Mouse (Mus musculus) stomach, postnatal 0 days (tissue): ENCODE results near the gene Gstp3. TPM values are rescaled to one million over a fixed set of nuclear protein-coding genes. Genes with fewer than 3 reads are reported as not detected.

Source experiments
- ATAC-seq: fragments of 200-750 bp; cut with Nextera tagmentation; 2 replicates; pipeline ENCODE4 v1.8.0; 2017; ENCODE audit not compliant: low FRiP score, low TSS enrichment
- DNase-seq: peaks from one replicate; pipeline ENCODE4 v3.0.0-alpha.2; 2016; ENCODE audit warnings: low spot score
- H3K27ac ChIP-seq: fragments of 300-500 bp; sonication (generic); replicated peaks from 2 replicates; pipeline ENCODE4 v1.5.1; 2014; ENCODE audit warnings: mild to moderate bottlenecking, control low read depth
- H3K27me3 ChIP-seq: fragments of 300-500 bp; sonication (generic); 2 replicates; pipeline ENCODE4 v1.6.1; 2014; ENCODE audit warnings: low read length; ENCODE audit not compliant: control insufficient read depth, insufficient read depth
- H3K36me3 ChIP-seq: fragments of 300-500 bp; sonication (generic); 2 replicates; pipeline ENCODE4 v1.6.1; 2014; ENCODE audit warnings: low read length, mixed read lengths; ENCODE audit not compliant: control insufficient read depth, insufficient read depth
- H3K4me1 ChIP-seq: fragments of 300-500 bp; sonication (generic); replicated peaks from 2 replicates; pipeline ENCODE4 v1.6.1; 2014; ENCODE audit warnings: antibody characterized with exemption; ENCODE audit not compliant: control insufficient read depth, insufficient read depth
- H3K4me2 ChIP-seq: fragments of 300-500 bp; sonication (generic); replicated peaks from 2 replicates; pipeline ENCODE4 v1.6.1; 2014; ENCODE audit warnings: low read depth, mild to moderate bottlenecking, control low read depth, moderate library complexity
- H3K4me3 ChIP-seq: fragments of 300-500 bp; sonication (generic); 2 replicates; pipeline ENCODE4 v1.5.1; 2014; ENCODE audit warnings: low read depth, low read length, control low read depth
- H3K9ac ChIP-seq: fragments of 300-500 bp; sonication (generic); 2 replicates; pipeline ENCODE4 v1.6.1; 2014; ENCODE audit warnings: mild to moderate bottlenecking, low read length, control low read depth, mixed read lengths
- H3K9me3 ChIP-seq: fragments of 300-500 bp; sonication (generic); 2 replicates; pipeline ENCODE4 v1.6.1; 2016; ENCODE audit warnings: low read length; ENCODE audit not compliant: control insufficient read depth
- CTCF ChIP-seq: IDR thresholded peaks from 2 replicates; pipeline ENCODE4 v1.5.1; 2016; ENCODE audit warnings: antibody characterized with exemption, low read depth, mild to moderate bottlenecking, moderate library complexity
- EP300 ChIP-seq: optimal IDR thresholded peaks from 2 replicates; pipeline ENCODE3; 2016; ENCODE audit warnings: antibody characterized with exemption
- WGBS: fragments of 180-500 bp; shearing (Covaris S2); extraction: QIAGEN DNeasy Blood & Tissue Kit; methylation state at CpG from one replicate; pipeline ENCODE4 v1.1.7; 2014; 5-methylcytosine and 5-hydroxymethylcytosine counted together
- polyA plus RNA-seq: library from polyadenylated mRNA; unstranded; fragments of >200 nt; fragmentation: Nextera tagmentation; extraction: Ambion mirVana; gene quantifications from 2 replicates; pipeline ENCODE4 v1.2.1, GENCODE M21; 2015

Gene Gstp3
- polyA plus RNA-seq, 1 experiment from 2014 or later = 9.7 TPM

- Histone ChIP-seq H3K4me1 (no peaks in the 10 kb centered on the region), H3K4me2 (no peak overlapping the region), H3K9ac (no peak overlapping the region), H3K4me3 (no peak overlapping the region), H3K27me3 (no peaks in the 10 kb centered on the region), H3K36me3 (no peaks in the 10 kb centered on the region), H3K27ac (no peak overlapping the region), H3K9me3 (no peaks in the 10 kb centered on the region)
- DNase-seq (no peak), ATAC-seq (no peak)
- no peak for TF ChIP-seq CTCF
- no peak for TF ChIP-seq EP300
- 83% methylated on average over 5 of the region's 5 CpGs for WGBS
Measured at GRCm38 (mm10) chr19:4087090-4087489, 27.7 kb upstream of the Gstp3 start.

- DNase-seq (no peak), ATAC-seq (no peak)
- Histone ChIP-seq H3K4me2 (no peak overlapping the region), H3K4me3 (no peak overlapping the region), H3K27ac (no peak overlapping the region), H3K27me3 (no peaks in the 10 kb centered on the region), H3K9ac (no peak overlapping the region), H3K4me1 (no peaks in the 10 kb centered on the region), H3K36me3 (no peaks in the 10 kb centered on the region), H3K9me3 (no peaks in the 10 kb centered on the region)
- TF ChIP-seq EP300 (no peak), CTCF (no peak)
- 90% methylated on average over 15 of the region's 15 CpGs for whole genome bisulfite sequencing
Measured at GRCm38 (mm10) chr19:4086156-4086555, 26.8 kb upstream of the Gstp3 start.

GRCm38 (mm10) chr19:4084984-4085383 lies 25.6 kb upstream of the Gstp3 start:
- Histone ChIP-seq H3K4me2 (no peak overlapping the region), H3K27me3 (no peaks in the 10 kb centered on the region), H3K4me1 (no peaks in the 10 kb centered on the region), H3K27ac (no peak overlapping the region), H3K4me3 (no peak overlapping the region), H3K36me3 (no peaks in the 10 kb centered on the region), H3K9me3 (no peaks in the 10 kb centered on the region), H3K9ac (no peak overlapping the region)
- ATAC-seq (peak; percentile 40; the same call in 1 of the 2 replicates), DNase-seq (no peak)
- 100% methylated on average over 1 of the region's 1 CpGs for WGBS
- TF ChIP-seq EP300 = no peak
- peak; percentile 75 for TF ChIP-seq CTCF

GRCm38 (mm10) chr19:4083826-4084225 lies 24.5 kb upstream of the Gstp3 start:
- Histone ChIP-seq H3K9me3 (no peaks in the 10 kb centered on the region), H3K4me3 (no peak overlapping the region), H3K36me3 (no peaks in the 10 kb centered on the region), H3K27me3 (no peaks in the 10 kb centered on the region), H3K27ac (no peak overlapping the region), H3K4me2 (no peak overlapping the region), H3K9ac (no peak overlapping the region), H3K4me1 (no peaks in the 10 kb centered on the region)
- no peak for TF ChIP-seq EP300
- peak; percentile 13; the same call in 1 of the 2 replicates for TF ChIP-seq CTCF
- ATAC-seq (no peak), DNase-seq (no peak)
- 25% methylated on average over 8 of the region's 8 CpGs for WGBS

- DNase-seq (no peak), ATAC-seq (no peak)
- H3K9ac ChIP-seq = no peak overlapping the region
- H3K4me2 ChIP-seq = no peak overlapping the region
- H3K27ac ChIP-seq = no peak overlapping the region
- TF ChIP-seq EP300 (no peak), CTCF (no peak)
- H3K4me3 ChIP-seq = no peak overlapping the region
- H3K36me3 ChIP-seq = no peaks in the 10 kb centered on the region
- H3K9me3 ChIP-seq = no peaks in the 10 kb centered on the region
- H3K4me1 ChIP-seq = no peaks in the 10 kb centered on the region
- WGBS = 79% methylated on average over 7 of the region's 7 CpGs
- no peaks in the 10 kb centered on the region for H3K27me3 ChIP-seq
Measured at GRCm38 (mm10) chr19:4083316-4083715, 23.9 kb upstream of the Gstp3 start.

- 84% methylated on average over 11 of the region's 11 CpGs for WGBS
- no peak overlapping the region for H3K27ac ChIP-seq
- H3K9ac ChIP-seq = no peak overlapping the region
- no peak overlapping the region for H3K4me2 ChIP-seq
- H3K4me3 ChIP-seq = no peak overlapping the region
- H3K4me1 ChIP-seq = no peaks in the 10 kb centered on the region
- no peaks in the 10 kb centered on the region for H3K36me3 ChIP-seq
- no peaks in the 10 kb centered on the region for H3K9me3 ChIP-seq
- no peaks in the 10 kb centered on the region for H3K27me3 ChIP-seq
- no peak for TF ChIP-seq CTCF
- TF ChIP-seq EP300 = no peak
- no peak for DNase-seq
- no peak for ATAC-seq
Measured at GRCm38 (mm10) chr19:4082219-4082965, 23.0 kb upstream of the Gstp3 start.
